Mouse (Mus musculus): Measurements from ENCODE around the gene Entpd7.

The Entpd7 gene

DNA sequence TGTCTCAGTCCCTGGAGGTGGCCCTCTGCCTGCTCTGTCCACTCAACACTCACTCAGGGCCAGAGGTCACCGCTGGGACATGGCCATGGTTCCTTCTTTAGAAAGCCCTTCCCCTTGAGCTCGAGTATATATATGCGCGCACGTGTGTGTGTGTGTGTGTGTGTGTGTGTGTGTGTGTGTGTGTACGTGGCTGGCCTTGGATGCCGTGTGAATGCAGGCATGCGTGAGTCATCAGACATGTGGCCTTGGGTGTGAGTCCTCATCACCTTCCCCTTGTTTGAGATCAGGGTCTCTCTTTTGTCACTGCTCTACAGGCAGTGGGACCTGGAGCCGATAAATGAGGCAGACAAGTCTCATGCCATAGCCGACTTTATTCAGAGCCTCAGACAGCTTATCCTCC, 34.0 kb downstream of the Entpd7 start:
- CTCF ChIA-PET: no interaction called here

DNA sequence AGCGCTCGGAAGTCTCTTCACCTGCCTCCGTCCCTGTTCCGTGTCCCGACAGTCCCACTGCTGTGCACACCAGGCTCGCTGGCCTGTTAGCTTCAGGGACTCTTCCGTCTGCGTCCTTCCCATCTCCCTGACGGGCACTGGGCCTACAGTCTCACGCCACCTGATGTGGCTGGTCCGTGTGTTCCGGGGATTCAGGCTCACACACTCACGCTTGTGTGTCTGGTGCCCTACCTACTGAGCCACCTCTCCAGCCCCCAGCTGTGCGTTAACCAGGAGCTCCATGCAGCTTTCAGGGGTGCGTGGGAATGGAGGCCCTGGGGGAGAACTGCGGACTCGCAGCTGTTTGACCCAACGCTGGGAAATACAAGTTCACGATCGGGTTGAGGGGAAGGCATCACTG, 34.7 kb downstream of the Entpd7 start:
- CTCF ChIA-PET: no interaction called here

DNA sequence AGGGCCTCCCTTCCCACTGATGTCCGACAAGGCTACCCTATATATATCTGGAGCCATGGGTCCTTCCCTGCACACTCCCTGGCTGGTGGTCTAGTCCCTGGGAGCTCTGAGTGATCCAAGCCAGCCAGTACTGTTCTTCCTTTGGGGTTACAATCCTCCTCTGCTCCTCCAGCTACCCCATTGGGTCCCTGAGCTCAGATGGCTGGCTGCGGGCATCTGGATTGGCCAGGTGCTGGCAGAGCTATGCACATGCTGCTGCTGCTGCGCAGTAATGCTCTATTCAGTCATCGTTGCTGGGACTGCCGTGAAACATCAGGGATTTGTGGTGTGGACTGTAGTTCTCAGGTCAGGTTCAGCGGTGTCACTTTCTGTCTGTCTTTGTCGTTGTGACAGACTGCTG, 35.3 kb downstream of the Entpd7 start:
- CTCF ChIA-PET: no interaction called here

DNA sequence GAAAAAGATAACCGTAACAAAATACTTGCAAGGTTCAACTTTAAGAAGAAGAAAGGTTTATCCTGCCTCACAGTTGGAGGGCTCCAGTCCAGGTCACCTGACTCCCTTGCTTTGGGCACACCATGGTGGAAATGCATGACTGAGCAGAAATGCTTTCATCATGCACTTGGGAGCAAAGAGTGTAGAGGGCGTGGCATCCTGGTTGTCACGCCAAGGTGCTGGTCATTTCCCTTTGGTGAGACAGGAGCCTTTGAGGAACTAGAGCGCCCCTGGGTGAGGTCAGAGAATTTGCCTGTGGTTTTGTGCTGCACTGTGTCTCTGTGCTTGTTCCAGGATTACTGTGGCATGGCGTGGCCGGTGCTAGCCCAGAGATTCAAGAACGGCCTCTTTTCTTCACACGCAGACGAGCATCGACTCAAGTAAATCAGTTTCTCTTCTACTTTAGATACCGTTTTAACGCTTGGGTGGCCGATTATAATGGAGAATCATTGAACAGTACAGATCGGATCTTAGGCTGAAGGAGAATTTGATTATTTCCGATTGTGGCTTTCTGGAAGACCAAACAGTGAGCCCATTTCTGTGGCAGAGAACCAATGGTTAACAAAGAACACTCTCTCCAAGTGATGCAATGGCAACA, 37.2 kb downstream of the Entpd7 start:
- CTCF ChIA-PET: no interaction called here

DNA sequence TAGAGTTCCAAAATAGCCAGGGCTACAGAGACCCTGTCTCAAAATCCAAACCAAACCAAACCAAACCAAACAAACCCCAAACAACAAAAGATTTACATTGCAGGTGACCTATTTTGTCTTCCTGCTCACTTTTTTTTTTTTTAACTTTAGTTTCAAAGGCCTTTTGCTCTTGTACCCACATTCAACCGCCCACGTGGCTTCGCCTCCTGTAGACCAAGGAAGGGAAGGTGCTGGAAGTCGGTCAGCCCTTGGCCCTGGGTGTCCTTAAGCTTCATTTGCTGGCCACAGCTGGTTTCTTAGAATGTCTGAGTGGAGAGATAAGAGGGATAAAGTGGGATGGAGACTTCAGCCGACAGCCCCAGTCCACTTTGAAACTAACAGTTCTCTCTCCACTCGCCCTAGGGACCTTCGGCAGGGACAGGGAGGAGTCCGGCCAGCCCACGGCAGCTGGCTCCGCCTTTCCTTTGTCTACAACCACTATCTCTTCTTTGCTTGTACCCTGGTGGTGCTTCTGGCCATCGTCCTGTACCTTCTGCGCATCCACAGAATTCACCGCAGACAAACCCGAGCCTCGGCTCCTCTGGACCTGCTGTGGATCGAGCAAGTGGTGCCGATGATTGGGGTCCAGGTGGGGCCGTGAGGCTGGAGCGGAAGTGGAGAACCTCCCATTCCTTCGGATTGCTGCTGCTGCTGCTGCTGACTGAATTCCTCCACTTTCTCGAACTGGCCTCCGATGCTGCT, 40.0 kb downstream of the Entpd7 start:
- CTCF ChIA-PET: interaction anchor here (0.8 kb wide), 1 partner anchor 31 kb away, joined by 25 read pairs; no protein-coding TSS in a partner anchor

DNA sequence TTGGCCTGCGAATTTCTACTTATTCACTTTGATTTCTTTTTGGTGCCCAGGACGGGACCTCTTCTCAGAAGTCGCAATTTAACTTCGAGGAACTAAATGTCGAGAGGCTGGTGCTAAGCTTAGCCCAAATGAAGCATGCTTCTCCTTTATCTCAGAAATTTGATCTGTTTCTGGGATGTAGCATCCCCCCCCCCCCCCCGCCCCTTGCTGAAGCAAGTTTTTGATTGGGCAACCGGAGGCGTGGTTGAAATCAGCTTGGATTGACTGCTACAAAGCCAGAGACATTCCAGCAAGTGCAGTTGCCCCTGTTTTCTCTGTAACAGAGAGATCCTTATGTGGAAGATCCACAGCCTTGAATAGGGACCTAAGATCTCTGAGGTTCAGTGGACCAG, 40.6 kb downstream of the Entpd7 start:
- CTCF ChIA-PET: interaction anchor here (0.8 kb wide), 1 partner anchor 30 kb away, joined by 25 read pairs; no protein-coding TSS in a partner anchor

DNA sequence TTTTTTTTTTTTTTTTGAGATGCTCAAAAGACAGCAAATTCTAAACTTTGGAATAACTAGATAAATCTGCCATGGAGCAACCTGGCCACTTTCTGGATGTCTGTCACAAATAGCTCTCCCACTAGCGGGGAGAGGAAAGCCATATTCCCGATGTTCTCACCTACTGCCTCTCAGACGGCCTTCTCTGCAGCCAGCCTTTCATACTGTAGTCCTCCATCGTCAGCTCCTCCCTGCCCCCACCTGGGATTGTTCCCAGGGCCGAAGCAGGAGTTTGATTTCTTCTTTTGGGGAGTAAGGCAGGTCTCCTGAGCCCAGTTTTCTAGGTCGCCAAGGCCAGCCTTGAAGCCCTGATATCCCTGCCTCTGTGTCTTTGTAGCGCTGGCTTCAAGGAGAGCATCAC, 41.7 kb downstream of the Entpd7 start:
- CTCF ChIA-PET: no interaction called here

DNA sequence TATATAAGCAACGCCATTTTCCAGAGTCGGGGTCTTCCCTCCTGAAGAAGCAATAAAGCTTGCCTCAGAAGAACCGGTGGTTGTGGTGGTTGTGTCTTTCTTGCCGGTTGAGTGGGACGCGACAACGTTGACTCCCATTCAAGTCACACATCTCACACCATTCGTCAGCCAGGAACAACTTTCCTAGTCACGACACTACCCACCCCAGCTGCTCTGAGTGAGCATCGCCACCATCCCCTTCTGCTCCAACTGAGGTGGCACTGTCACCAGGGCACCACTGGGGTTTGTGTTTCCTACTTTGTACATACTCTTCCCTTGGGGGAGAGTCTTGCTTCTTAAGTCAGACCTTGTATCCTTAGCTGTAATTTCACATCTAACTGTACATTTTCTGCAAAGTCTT, 48.9 kb downstream of the Entpd7 start:
- CTCF ChIA-PET: no interaction called here

DNA sequence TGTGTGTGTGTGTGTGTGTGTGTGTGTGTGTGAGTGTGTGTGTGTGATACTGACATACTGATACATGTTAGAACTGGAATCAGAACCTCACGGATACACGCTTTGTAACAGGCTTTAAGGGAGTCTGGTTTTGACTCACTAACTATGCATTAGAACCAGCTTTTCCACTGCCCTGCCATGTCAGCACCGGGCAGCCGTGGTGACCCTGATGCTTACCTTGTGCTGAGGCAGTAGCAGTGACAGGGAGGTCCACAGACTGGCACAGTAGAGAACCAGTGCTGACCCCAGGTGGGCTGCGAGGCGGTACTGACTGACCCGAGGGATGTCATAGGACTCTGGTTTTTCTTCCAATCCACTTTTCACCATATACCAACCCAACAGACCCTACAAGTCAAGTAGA, 53.9 kb downstream of the Entpd7 start:
- CTCF ChIA-PET: interaction anchor here (0.6 kb wide), 1 partner anchor 503 kb away, joined by 7 read pairs; no protein-coding TSS in a partner anchor

DNA sequence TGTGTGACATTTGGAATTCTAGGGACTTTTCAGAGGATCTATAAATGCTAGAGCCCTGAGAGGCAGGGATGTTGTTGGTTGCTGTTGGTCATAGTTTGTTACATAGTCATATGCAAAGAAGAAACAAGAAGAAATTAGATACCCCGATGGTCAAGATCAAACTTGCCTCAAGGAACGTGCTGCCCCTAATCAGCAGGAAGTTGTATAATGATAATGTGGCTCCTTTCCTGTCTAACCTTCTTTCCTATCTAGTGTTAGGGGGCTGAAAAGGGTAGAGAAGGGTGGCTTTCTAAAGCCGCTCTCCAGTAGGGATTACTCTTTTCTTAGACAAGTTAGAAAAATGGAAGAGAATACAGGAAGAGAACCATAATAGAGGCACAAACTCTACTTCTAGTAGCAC, 56.3 kb downstream of the Entpd7 start:
- CTCF ChIA-PET: no interaction called here

DNA sequence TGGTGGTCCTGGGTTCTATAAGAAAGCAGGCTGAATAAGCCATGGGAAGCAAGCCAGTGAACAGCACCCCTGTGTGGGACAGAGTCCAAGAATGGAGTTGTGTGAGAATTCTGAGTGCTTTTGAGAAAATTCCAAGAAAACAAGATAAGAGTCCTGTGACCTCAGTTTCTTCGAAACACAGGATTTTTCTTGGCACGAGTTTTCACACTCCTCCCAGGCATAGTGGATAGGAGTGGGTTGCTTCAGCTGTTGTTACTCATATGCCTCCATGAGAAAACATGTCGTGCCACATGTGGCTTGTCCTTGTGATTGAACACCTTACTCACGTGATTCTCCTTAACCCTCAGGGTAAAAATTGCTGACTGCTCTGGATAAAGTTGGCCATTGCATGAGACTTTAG, 58.4 kb downstream of the Entpd7 start:
- CTCF ChIA-PET: no interaction called here

DNA sequence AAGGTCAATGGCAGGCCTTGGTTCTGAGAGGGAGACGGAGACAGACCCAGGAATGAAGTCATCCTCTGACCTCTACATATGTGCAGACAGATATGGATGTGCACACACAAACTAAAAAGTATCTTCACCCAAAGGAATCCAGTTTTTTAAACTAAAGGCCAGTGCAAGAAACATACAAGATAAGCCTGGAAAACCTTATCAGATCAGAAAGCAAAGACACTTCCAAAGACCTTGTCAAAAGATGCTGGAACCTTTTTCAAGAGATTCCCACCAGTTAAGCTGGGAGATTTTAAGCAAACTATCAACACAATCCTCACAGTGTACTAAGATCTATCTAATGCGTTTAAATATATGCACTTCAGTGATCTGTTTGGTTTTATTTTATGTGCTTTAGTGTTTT, 60.5 kb downstream of the Entpd7 start:
- CTCF ChIA-PET: no interaction called here

DNA sequence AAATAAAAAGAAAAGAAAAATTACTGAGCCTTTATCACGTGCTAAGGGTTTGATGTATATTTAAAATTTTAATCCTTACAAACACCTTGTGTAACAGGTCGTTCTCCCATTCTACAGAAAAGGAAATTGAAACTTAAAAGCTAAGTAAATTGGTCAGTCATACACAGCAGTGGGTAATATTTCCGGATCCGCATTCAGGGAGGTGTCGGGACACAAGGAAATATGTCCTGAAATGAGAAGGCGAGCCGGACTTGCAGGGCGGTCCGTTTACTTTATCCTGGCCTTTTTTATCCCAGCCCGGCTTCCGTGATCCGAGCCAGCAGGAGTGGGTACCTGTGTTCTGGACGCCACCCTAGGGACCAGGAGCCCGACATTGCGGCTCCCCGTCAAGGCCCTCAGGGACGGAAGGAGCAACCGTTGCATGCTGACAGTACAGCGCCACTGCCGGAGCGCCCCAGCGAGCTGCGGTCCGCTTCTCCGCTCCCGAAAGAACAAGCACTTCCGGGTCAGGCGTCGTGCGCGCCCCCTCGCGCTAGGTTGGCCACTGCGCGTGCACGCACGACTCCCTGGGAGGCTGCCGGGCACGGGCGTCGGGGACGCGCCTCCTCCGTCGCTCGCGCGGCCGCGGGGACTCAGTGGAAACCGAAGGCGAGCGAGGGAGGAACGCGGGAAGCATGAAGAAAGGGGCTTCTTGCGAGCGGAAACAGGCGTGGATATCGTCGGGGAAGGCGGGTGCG, 63.2 kb downstream of the Entpd7 start, which contains the start of the genes Cutc and Cox15:
Gene Cutc (plus strand): TSS at position 508 of the 737 bp plus-strand sequence.
Gene Cox15 (minus strand): TSS at position 512 of the 737 bp plus-strand sequence.
- CTCF ChIA-PET: no interaction called here

DNA sequence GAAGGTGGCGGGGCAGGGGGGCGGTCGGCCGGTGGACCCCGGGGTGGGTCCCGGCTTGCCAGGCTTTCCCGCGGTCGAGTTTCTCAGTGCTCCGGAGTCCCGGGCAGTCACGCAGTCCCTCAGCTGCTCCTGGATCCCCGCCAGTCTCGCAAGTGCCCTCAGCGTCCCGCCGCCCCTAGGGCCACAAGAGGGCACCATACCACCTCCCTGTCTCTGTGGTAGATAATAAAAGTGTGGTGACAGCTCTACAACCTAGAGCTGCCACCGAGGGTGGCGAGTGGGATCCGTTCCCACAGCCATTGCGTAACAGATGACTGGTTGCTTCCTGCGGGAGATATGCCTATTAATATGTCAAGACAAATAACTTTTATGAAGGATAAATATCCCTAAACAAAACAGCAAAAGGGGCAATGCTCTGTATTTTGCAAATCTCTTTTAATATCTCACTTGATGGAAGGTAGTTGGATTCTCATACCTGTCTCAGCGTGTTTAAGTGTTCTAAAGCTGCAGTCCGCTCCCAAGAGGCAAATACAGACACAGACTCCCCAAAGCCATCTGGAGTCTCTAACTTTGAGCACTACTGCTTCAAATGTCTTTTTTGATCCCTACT, 63.9 kb downstream of the Entpd7 start:
- CTCF ChIA-PET: interaction anchor here (0.8 kb wide), 1 partner anchor 18 kb away, joined by 6 read pairs; no protein-coding TSS in a partner anchor

DNA sequence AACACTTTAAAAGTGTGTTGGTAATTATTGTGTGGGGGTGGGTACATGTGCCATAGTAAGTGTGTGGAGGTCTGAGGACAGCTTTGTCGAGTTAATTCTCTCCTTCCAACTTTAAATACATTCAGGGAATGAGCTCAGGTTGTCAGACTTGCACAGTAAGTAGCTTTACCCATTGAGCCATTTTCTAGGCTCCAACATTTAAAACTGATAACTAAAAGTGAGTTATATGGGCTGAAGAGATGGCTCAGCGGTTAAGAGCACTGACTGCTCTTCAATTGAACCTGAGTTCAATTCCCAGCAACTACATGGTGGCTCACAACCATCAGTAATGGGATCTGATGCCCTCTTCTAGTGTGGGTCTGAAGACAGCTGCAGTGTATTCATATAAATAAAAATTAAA, 64.8 kb downstream of the Entpd7 start:
- CTCF ChIA-PET: no interaction called here

DNA sequence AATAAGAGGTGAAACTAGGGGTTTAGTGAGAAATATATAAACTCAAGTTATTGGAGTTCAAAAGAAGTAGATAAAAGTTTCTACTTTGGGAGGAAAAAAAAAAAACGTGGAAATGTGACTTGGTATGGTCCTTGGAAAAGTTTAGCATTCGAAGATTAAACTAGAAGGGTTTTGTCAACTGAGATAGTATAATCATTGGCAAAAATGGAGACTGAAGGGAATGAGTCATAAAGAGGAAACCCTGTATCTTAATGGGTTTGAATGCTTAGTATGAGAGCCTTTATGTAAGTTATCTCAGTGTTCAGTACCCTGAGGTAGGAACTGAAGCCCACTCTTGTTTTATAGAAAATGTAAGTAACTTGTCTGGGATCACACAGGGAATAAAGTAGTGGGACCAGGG, 65.4 kb downstream of the Entpd7 start:
- CTCF ChIA-PET: no interaction called here

DNA sequence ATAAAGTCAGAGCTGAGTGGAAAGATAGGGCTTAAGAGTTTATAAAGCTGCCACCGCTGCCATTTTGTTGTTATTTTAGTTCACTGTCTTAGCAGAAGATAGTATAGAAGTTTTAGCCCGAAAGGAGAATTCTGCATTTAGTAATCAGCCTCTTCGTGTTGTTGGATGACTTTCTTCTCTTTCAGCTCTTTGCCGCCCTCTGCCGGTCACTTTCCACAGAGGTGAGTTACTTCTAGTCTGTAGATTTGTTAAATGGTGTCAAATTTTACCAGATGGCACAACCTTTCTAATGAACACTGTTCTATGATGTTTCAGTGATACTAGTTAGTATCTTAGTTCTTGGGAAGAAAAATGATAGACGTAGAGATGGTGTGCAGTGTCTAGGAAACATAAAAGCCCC, 71.0 kb downstream of the Entpd7 start:
- CTCF ChIA-PET: interaction anchor here (0.6 to 0.7 kb wide), 3 partner anchors 11 to 38 kb away, joined by 3 to 25 read pairs (median 3); no protein-coding TSS in a partner anchor

DNA sequence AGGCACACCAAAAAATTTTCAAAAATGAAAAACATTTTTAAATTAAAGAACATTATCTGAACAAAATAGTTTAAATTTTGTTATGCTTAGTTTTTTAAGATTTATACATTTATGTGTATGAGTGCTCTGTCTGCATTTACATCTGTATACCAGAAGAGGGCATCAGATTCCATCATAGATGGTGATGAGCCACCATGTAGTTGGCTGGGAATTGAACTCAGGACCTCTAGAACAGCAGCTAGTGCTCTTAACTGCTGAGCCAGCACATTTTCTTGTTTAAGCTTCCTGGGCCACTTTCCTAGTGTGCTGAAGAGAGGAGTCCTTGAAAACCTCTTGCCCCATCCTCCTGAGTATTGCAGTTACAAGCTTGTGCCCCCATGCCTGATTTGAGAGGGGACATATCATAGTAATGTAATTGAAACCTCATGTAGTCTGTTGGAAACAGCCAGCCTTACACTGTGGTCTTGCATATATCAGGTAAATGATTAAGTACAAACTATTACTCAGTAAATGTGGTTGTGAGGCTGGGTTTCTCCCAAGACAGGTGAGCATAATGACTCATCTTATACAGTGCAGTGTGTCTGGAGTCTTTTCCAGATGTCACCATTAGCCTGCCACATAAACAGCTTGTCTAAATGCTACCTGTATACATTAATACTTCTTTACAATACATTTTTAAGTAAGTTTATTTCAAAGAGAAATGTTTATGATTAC, 72.2 kb downstream of the Entpd7 start:
- CTCF ChIA-PET: no interaction called here

DNA sequence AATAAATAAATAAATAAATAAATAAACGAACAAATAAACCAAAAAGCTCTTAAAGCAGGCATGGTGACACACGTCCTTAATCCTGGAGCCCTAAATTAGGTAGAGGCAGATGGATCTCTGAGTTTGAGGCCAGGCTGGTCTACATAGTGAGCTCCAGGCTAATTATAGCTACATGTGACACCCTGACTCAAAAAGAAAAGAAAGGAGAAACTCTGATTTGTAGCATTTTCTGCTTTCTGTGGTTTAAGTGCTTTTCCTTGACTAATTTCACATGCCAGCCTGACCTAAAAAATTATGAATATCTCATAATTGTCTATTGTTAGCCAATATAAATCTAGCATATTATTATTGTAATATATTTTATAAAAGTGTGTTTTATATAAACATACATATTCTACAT, 72.9 kb downstream of the Entpd7 start:
- CTCF ChIA-PET: no interaction called here

DNA sequence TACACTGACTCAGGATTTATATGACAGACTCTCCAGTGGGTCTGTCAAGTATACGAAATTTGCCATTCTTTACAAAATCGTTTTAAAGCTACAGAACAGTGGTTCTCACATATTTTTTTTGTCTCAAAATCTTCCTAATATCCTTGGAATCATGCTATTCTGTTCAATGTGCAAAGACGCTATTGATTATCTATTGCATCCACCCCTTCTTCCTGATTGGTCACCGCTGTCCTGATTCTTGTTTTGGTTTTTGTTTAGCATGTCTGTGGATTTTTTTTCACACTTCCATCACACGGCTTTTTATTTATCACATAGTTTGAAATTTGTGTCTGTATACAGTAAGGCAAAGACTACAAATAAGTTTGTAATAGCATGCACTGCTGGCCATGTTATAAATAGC, 77.0 kb downstream of the Entpd7 start:
- CTCF ChIA-PET: interaction anchor here (1.0 kb wide), 2 partner anchors 33 to 99 kb away, joined by 4 to 5 read pairs; no protein-coding TSS in a partner anchor

DNA sequence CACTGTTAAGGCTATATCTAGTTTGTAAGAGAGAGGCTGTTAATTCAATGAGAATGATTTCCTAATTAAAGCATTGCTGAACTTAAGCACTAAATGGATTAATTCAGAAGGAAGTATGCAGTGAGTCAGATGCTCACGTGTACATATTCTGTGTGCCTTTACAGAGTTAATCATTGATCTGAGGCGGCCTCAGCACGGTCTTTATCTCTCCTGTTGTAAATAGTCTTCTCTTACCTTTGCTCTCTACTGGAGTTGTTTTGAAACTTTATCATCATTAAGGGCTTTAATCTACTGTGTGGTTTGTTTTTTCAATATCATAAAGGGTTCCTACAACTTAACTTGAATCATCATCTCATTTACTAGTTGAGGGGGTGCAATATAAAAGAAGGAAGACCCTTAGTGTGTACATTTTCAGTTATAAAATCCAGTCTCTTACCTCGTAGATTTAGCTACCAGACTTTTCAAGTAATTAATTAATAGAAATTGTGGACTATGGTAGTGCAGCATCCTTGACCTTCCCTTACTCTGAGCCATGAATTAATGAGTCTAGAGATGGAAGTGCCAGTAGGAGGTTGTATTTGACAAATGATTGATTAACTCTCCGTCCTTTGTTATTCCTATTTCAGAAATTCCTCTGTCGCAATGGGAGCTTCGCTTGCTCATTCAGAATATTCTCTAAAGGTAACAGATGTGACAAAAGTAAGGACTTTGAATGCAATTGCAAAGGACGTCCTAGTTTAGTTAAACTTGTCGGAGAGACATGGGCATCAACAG, 78.3 kb downstream of the Entpd7 start:
- CTCF ChIA-PET: no interaction called here

Measured in spleen, embryonic (tissue).